Mouse (Mus musculus): ENCODE measurements at regions not wholly inside any gene's neighbourhood (a gene's known extent, or its start where the extent isn't known, plus 50 kb on each side); places are given as distances from the start of the nearest gene placed in this dataset.

GRCm38 (mm10) chr10:37402376-37402775 lies 263.7 kb upstream of the Marcks start:
- Histone ChIP-seq H3K4me2 (ENCODE audit: low read depth, low read length) (no peak overlapping the region), H3K27ac (ENCODE audit: low read depth) (no peak overlapping the region), H3K9ac (replicated peaks) (no peak overlapping the region), H3K36me3 (replicated peaks; ENCODE audit: insufficient read depth, low read length) (no peaks in the 10 kb centered on the region), H3K27me3 (ENCODE audit: insufficient read depth, low read length) (no peaks in the 10 kb centered on the region), H3K4me3 (ENCODE audit: low read depth, low read length) (no peak overlapping the region), H3K9me3 (ENCODE audit: low read length) (no peaks in the 10 kb centered on the region), H3K4me1 (ENCODE audit: insufficient read depth) (no peaks in the 10 kb centered on the region)
- 78% methylated on average over 1 of the region's 1 CpGs for WGBS (ENCODE audit: insufficient replicate concordance)
- no peak for ATAC-seq
- DNase-seq, result no peak
- TF ChIP-seq EP300 (IDR thresholded peaks at IDR 0.05; ENCODE audit: low read depth), result no peak
- no peak for TF ChIP-seq CTCF (IDR thresholded peaks at IDR 0.05; ENCODE audit: low read depth)

GRCm38 (mm10) chr10:37400991-37401390 lies 262.3 kb upstream of the Marcks start:
- Histone ChIP-seq H3K9ac (replicated peaks) (no peak overlapping the region), H3K9me3 (ENCODE audit: low read length) (no peaks in the 10 kb centered on the region), H3K4me3 (ENCODE audit: low read depth, low read length) (no peak overlapping the region), H3K36me3 (replicated peaks; ENCODE audit: insufficient read depth, low read length) (no peaks in the 10 kb centered on the region), H3K27me3 (ENCODE audit: insufficient read depth, low read length) (no peaks in the 10 kb centered on the region), H3K27ac (ENCODE audit: low read depth) (no peak overlapping the region), H3K4me2 (ENCODE audit: low read depth, low read length) (no peak overlapping the region), H3K4me1 (ENCODE audit: insufficient read depth) (no peaks in the 10 kb centered on the region)
- WGBS (ENCODE audit: insufficient replicate concordance), result 22% methylated on average over 1 of the region's 1 CpGs
- ATAC-seq, result no peak
- DNase-seq, result no peak
- TF ChIP-seq EP300 (IDR thresholded peaks at IDR 0.05; ENCODE audit: low read depth) (no peak), CTCF (IDR thresholded peaks at IDR 0.05; ENCODE audit: low read depth) (no peak)

GRCm38 (mm10) chr10:37400379-37400778 lies 261.7 kb upstream of the Marcks start:
- H3K9ac ChIP-seq (replicated peaks), result no peak overlapping the region
- no peaks in the 10 kb centered on the region for H3K4me1 ChIP-seq (ENCODE audit: insufficient read depth)
- peak overlapping the region; percentile 23; the same call in 1 of the 2 replicates for H3K27ac ChIP-seq (ENCODE audit: low read depth)
- H3K36me3 ChIP-seq (replicated peaks; ENCODE audit: insufficient read depth, low read length), result no peaks in the 10 kb centered on the region
- H3K4me2 ChIP-seq (ENCODE audit: low read depth, low read length), result no peak overlapping the region
- WGBS (ENCODE audit: insufficient replicate concordance), result 38% methylated on average over 4 of the region's 4 CpGs
- no peak for TF ChIP-seq CTCF (IDR thresholded peaks at IDR 0.05; ENCODE audit: low read depth)
- TF ChIP-seq EP300 (IDR thresholded peaks at IDR 0.05; ENCODE audit: low read depth), result 0 out of 2 replicates have a peak, but pooled peaks have one; percentile 32
- no peaks in the 10 kb centered on the region for H3K27me3 ChIP-seq (ENCODE audit: insufficient read depth, low read length)
- H3K4me3 ChIP-seq (ENCODE audit: low read depth, low read length), result no peak overlapping the region
- no peak for DNase-seq
- no peaks in the 10 kb centered on the region for H3K9me3 ChIP-seq (ENCODE audit: low read length)
- ATAC-seq, result no peak

DNA sequence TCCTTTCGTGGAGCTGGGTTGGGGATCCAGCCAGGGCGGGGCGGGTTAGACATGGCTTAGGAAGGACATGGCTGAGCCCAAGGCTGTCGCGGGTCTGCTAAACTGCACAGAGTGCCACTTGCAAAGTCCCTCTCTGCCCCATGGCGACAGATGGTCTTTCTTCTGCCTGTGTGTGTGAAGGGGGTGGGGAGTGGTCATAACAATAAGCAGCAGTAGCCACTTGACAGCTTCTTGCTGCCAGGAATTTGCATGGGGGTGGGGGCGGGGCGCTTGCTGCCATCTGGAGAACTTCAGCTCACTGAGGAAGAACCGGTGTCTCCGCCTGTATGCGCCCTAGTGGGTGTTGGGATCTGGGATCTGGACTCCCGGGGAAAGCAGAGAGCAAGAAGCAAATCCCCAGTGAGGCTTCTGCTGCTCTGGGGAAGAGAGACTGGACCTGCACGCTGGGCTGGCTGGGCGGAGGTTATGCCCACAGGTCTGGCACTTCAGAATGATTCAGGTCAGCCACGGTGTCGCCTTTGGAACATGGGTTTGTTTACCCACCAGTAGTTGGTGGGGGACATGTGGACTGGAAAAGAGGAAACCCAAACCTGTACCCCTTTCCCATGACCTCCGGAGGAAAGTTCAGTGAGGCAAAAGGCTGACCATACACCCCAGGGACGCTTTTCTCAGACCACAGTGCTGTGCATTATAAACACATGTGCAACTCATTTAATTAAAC lies 258.7 kb upstream of the Marcks start:
- WGBS (ENCODE audit: insufficient replicate concordance), result 10% methylated on average over 18 of the region's 18 CpGs
- peak overlapping the region; percentile 36 for H3K4me3 ChIP-seq (ENCODE audit: low read depth, low read length)
- no peaks in the 10 kb centered on the region for H3K36me3 ChIP-seq (replicated peaks; ENCODE audit: insufficient read depth, low read length)
- H3K4me1 ChIP-seq (ENCODE audit: insufficient read depth), result no peaks in the 10 kb centered on the region
- peak overlapping the region; percentile 55 for H3K9ac ChIP-seq (replicated peaks)
- H3K27ac ChIP-seq (ENCODE audit: low read depth), result peak overlapping the region; percentile 76
- no peak for TF ChIP-seq EP300 (IDR thresholded peaks at IDR 0.05; ENCODE audit: low read depth)
- TF ChIP-seq CTCF (IDR thresholded peaks at IDR 0.05; ENCODE audit: low read depth), result no peak
- H3K9me3 ChIP-seq (ENCODE audit: low read length), result no peaks in the 10 kb centered on the region
- H3K4me2 ChIP-seq (ENCODE audit: low read depth, low read length), result peak overlapping the region; percentile 72
- peak; percentile 62 for ATAC-seq
- DNase-seq, result peak; percentile 67
- no peaks in the 10 kb centered on the region for H3K27me3 ChIP-seq (ENCODE audit: insufficient read depth, low read length)

GRCm38 (mm10) chr10:37390011-37390410 lies 251.3 kb upstream of the Marcks start:
- Histone ChIP-seq H3K9ac (replicated peaks) (no peak overlapping the region), H3K4me2 (ENCODE audit: low read depth, low read length) (no peak overlapping the region), H3K27ac (ENCODE audit: low read depth) (no peak overlapping the region), H3K4me3 (ENCODE audit: low read depth, low read length) (no peak overlapping the region), H3K4me1 (ENCODE audit: insufficient read depth) (no peaks in the 10 kb centered on the region), H3K36me3 (replicated peaks; ENCODE audit: insufficient read depth, low read length) (no peaks in the 10 kb centered on the region), H3K27me3 (ENCODE audit: insufficient read depth, low read length) (no peaks in the 10 kb centered on the region), H3K9me3 (ENCODE audit: low read length) (no peaks in the 10 kb centered on the region)
- DNase-seq, result no peak
- WGBS (ENCODE audit: insufficient replicate concordance), result 84% methylated on average over 3 of the region's 3 CpGs
- ATAC-seq, result no peak
- TF ChIP-seq CTCF (IDR thresholded peaks at IDR 0.05; ENCODE audit: low read depth) (no peak), EP300 (IDR thresholded peaks at IDR 0.05; ENCODE audit: low read depth) (no peak)

DNA sequence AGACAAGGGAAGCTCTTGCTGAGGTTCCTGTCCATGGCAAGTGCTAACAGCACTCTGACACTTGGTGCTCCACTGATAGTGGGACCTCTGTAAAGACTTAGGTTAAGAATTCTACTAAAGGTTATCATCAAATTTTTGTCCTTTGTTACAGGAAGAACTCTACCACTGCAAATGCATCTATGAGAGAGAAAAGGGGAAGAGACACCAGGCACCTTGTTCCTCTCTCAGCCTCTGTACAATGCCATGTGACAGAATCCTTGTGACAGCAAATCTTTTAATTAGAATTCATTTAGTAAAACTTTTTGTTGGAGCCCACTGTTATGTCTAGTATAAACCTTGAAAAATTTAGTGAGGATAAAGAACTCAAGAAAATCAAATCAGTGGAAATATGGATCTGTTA lies 247.5 kb upstream of the Marcks start:
- no peaks in the 10 kb centered on the region for H3K4me1 ChIP-seq (ENCODE audit: insufficient read depth)
- no peak overlapping the region for H3K9ac ChIP-seq (replicated peaks)
- DNase-seq, result no peak
- H3K27me3 ChIP-seq (ENCODE audit: insufficient read depth, low read length), result no peaks in the 10 kb centered on the region
- TF ChIP-seq CTCF (IDR thresholded peaks at IDR 0.05; ENCODE audit: low read depth) (no peak), EP300 (IDR thresholded peaks at IDR 0.05; ENCODE audit: low read depth) (no peak)
- H3K9me3 ChIP-seq (ENCODE audit: low read length), result no peaks in the 10 kb centered on the region
- no peaks in the 10 kb centered on the region for H3K36me3 ChIP-seq (replicated peaks; ENCODE audit: insufficient read depth, low read length)
- ATAC-seq, result no peak
- no peak overlapping the region for H3K4me3 ChIP-seq (ENCODE audit: low read depth, low read length)
- no peak overlapping the region for H3K27ac ChIP-seq (ENCODE audit: low read depth)
- H3K4me2 ChIP-seq (ENCODE audit: low read depth, low read length), result no peak overlapping the region
